Mouse (Mus musculus) B cell, adult (primary cell): ENCODE measurements around the gene Sult1c1. TPM values are rescaled to one million over a fixed set of nuclear protein-coding genes. Genes with fewer than 3 reads are reported as not detected.

Experiments
- total RNA-seq: library from RNA; stranded (reverse); gene quantifications from 4 replicates; pipeline ENCODE4 v1.2.4, GENCODE M21; 2023; ENCODE audit not compliant: inconsistent age

The Sult1c1 gene
- total RNA-seq: not detected in 4 replicates

DNA sequence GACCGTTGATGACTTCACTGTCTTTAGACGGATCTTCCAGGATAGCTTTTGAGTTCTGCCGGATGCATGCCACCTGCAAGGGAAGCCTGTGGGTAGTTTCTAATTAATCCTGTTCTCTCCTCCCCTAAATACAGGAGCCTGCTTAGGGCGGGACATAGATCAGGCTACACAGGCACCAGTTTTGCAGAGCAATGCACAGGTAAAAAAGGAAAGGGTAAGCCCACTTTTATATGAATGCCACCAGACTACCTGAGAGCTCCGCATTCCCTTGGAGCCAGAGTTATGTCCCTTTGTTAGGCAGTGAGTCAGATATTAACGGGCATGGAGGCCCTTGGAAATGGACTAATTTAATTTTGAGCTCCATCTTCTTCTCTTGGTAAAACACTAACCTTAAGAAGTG is at the start of gene Sult1c1:
Gene Sult1c1 (minus strand): TSS at position 101 of the 400 bp plus-strand sequence.

Other genes with a start within 250 kb of the Sult1c1 start
- not detected in 4 replicates for gene Sult1c2, start 144.3 kb downstream of the Sult1c1 start, total RNA-seq